Mouse (Mus musculus) forebrain, embryonic 14.5 days (tissue): Measurements from ENCODE around the gene Hnrnpul2. TPM values are rescaled to one million over a fixed set of nuclear protein-coding genes. Genes with fewer than 3 reads are reported as not detected.
A peak's percentile ranks its signal among the peaks of the same experiment; 100 is the strongest.
"Not testable (repeated sequence)": the region's sequence is repeated elsewhere in the genome, so short reads cannot be mapped to it uniquely, and the experiment has no call there.

Source experiments
- ATAC-seq: fragments of 200-750 bp; cut with Nextera tagmentation; 2 replicates; pipeline ENCODE4 v1.8.0; 2017; ENCODE audit warnings: mild to moderate bottlenecking, moderate library complexity
- DNase-seq: peaks from one replicate; pipeline ENCODE4 v3.0.0-alpha.2; 2015; ENCODE audit warnings: low spot score
- H3K27ac ChIP-seq: fragments of 300-500 bp; sonication (generic); 2 replicates; pipeline ENCODE4 v1.5.1; 2014; ENCODE audit warnings: low read depth, mild to moderate bottlenecking, control low read depth, low read length, moderate library complexity
- H3K27me3 ChIP-seq: fragments of 300-500 bp; sonication (generic); replicated peaks from 2 replicates; pipeline ENCODE4 v1.6.1; 2014; ENCODE audit warnings: low read length, control low read depth, mixed read lengths; ENCODE audit not compliant: control insufficient read depth, insufficient read depth
- H3K36me3 ChIP-seq: fragments of 300-500 bp; sonication (generic); 2 replicates; pipeline ENCODE4 v1.6.1; 2014; ENCODE audit warnings: low read length, control low read depth; ENCODE audit not compliant: control insufficient read depth, insufficient read depth
- H3K4me1 ChIP-seq: fragments of 300-500 bp; sonication (generic); 2 replicates; pipeline ENCODE4 v1.6.1; 2014; ENCODE audit warnings: antibody characterized with exemption, low read length, control low read depth; ENCODE audit not compliant: control insufficient read depth, insufficient read depth
- H3K4me2 ChIP-seq: fragments of 300-500 bp; sonication (generic); 2 replicates; pipeline ENCODE4 v1.6.1; 2014; ENCODE audit warnings: mild to moderate bottlenecking, control low read depth, low read length
- H3K4me3 ChIP-seq: fragments of 300-500 bp; sonication (generic); 2 replicates; pipeline ENCODE4 v1.5.1; 2014; ENCODE audit warnings: low read depth, low read length, control low read depth
- H3K9ac ChIP-seq: fragments of 300-500 bp; sonication (generic); 2 replicates; pipeline ENCODE4 v1.6.1; 2014; ENCODE audit warnings: mild to moderate bottlenecking, low read length, control low read depth, moderate library complexity
- H3K9me3 ChIP-seq: fragments of 300-500 bp; sonication (generic); replicated peaks from 2 replicates; pipeline ENCODE4 v1.6.1; 2016; ENCODE audit warnings: low read length, control low read depth, mixed read lengths; ENCODE audit not compliant: control insufficient read depth
- WGBS: fragments of 180-500 bp; shearing (Covaris S2); extraction: QIAGEN DNeasy Blood & Tissue Kit; methylation state at CpG from one replicate; pipeline ENCODE4 v1.1.7; 2014; 5-methylcytosine and 5-hydroxymethylcytosine counted together
- polyA plus RNA-seq: library from polyadenylated mRNA; unstranded; fragments of >200 nt; fragmentation: Nextera tagmentation; extraction: Ambion mirVana; gene quantifications from 2 replicates; pipeline ENCODE4 v1.2.1, GENCODE M21; 2014

The Hnrnpul2 gene
- polyA plus RNA-seq, 1 experiment from 2014 or later, result 7.2 TPM

GRCm38 (mm10) chr19:8830664-8831063, 10.9 kb downstream of the Hnrnpul2 start:
- H3K9ac ChIP-seq, result no peak overlapping the region
- no peak overlapping the region for H3K4me3 ChIP-seq
- no peaks in the 10 kb centered on the region for H3K9me3 ChIP-seq
- no peak overlapping the region for H3K4me2 ChIP-seq
- no peaks in the 10 kb centered on the region for H3K27me3 ChIP-seq
- peaks cover 97% of the 10 kb centered on the region for H3K36me3 ChIP-seq
- DNase-seq (peak; percentile 44), ATAC-seq (0 out of 2 replicates have a peak, but pooled peaks have one; percentile 20)
- H3K4me1 ChIP-seq, result no peaks in the 10 kb centered on the region
- 88% methylated on average over 8 of the region's 8 CpGs for WGBS
- no peak overlapping the region for H3K27ac ChIP-seq

GRCm38 (mm10) chr19:8831262-8831661, 11.5 kb downstream of the Hnrnpul2 start:
- H3K4me2 ChIP-seq, result no peak overlapping the region
- H3K9me3 ChIP-seq, result no peaks in the 10 kb centered on the region
- 84% methylated on average over 11 of the region's 11 CpGs for WGBS
- no peak for ATAC-seq
- no peak overlapping the region for H3K4me3 ChIP-seq
- H3K27ac ChIP-seq, result no peak overlapping the region
- DNase-seq, result no peak
- H3K9ac ChIP-seq, result no peak overlapping the region
- peaks cover 94% of the 10 kb centered on the region for H3K36me3 ChIP-seq
- no peaks in the 10 kb centered on the region for H3K4me1 ChIP-seq
- no peaks in the 10 kb centered on the region for H3K27me3 ChIP-seq

- no peak for DNase-seq
- WGBS, result 89% methylated on average over 4 of the region's 4 CpGs
- H3K9ac ChIP-seq, result no peak overlapping the region
- H3K4me1 ChIP-seq, result peaks cover 4% of the 10 kb centered on the region; the same call in 1 of the 2 replicates
- no peak overlapping the region for H3K4me3 ChIP-seq
- H3K4me2 ChIP-seq, result no peak overlapping the region
- H3K9me3 ChIP-seq, result no peaks in the 10 kb centered on the region
- H3K36me3 ChIP-seq, result peaks cover 79% of the 10 kb centered on the region
- ATAC-seq, result no peak
- H3K27ac ChIP-seq, result no peak overlapping the region
- no peaks in the 10 kb centered on the region for H3K27me3 ChIP-seq
These were observed 13.2 kb downstream of the Hnrnpul2 start for GRCm38 (mm10) chr19:8832971-8833370.

GRCm38 (mm10) chr19:8836327-8836726, 16.5 kb downstream of the Hnrnpul2 start:
- ATAC-seq, H3K27me3 ChIP-seq, H3K4me2 ChIP-seq, H3K9me3 ChIP-seq, H3K4me3 ChIP-seq, DNase-seq, H3K9ac ChIP-seq: not testable (repeated sequence)
- WGBS, result 98% methylated on average over 10 of the region's 10 CpGs
- Histone ChIP-seq H3K36me3 (peaks cover 49% of the 10 kb centered on the region), H3K4me1 (peaks cover 15% of the 10 kb centered on the region), H3K27ac (0 out of 2 replicates have a peak overlapping the region, but pooled peaks have one; percentile 5)

GRCm38 (mm10) chr19:8837251-8837791, 17.5 kb downstream of the Hnrnpul2 start, which contains the start of gene Bscl2:
TSS of gene Bscl2 (plus strand) at chr19:8837467.
- Histone ChIP-seq H3K9ac (peak within 1 kb of the TSS; percentile 89), H3K4me1 (peaks cover 15% of the 10 kb centered on the region), H3K4me2 (peak within 1 kb of the TSS; percentile 64), H3K27ac (peak within 1 kb of the TSS; percentile 98), H3K36me3 (peaks cover 44% of the 10 kb centered on the region), H3K9me3 (no peaks in the 10 kb centered on the region), H3K4me3 (peak within 1 kb of the TSS; percentile 61), H3K27me3 (no peaks in the 10 kb centered on the region)
- peak; percentile 71 for ATAC-seq
- under 1% methylated on average over 38 of the region's 38 CpGs for WGBS
- DNase-seq, result peak; percentile 93

- peak overlapping the region; percentile 89 for H3K9ac ChIP-seq
- peaks cover 15% of the 10 kb centered on the region for H3K4me1 ChIP-seq
- peak overlapping the region; percentile 64 for H3K4me2 ChIP-seq
- peaks cover 41% of the 10 kb centered on the region for H3K36me3 ChIP-seq
- DNase-seq (peak; percentile 54), ATAC-seq (no peak)
- no peaks in the 10 kb centered on the region for H3K9me3 ChIP-seq
- WGBS, result 10% methylated on average over 15 of the region's 15 CpGs
- H3K27ac ChIP-seq, result peak overlapping the region; percentile 98
- no peaks in the 10 kb centered on the region for H3K27me3 ChIP-seq
- peak overlapping the region; percentile 61 for H3K4me3 ChIP-seq
These were observed 18.4 kb downstream of the Hnrnpul2 start for GRCm38 (mm10) chr19:8838041-8838730.

GRCm38 (mm10) chr19:8839103-8839907, 19.5 kb downstream of the Hnrnpul2 start, which contains the start of gene Gng3:
TSS of gene Gng3 (minus strand) at chr19:8839194.
- Histone ChIP-seq H3K4me2 (peak within 1 kb of the TSS; percentile 64), H3K27ac (peak within 1 kb of the TSS; percentile 98), H3K4me3 (peak within 1 kb of the TSS; percentile 61), H3K27me3 (no peaks in the 10 kb centered on the region), H3K36me3 (peaks cover 39% of the 10 kb centered on the region), H3K9ac (peak within 1 kb of the TSS; percentile 89), H3K9me3 (no peaks in the 10 kb centered on the region), H3K4me1 (peaks cover 15% of the 10 kb centered on the region)
- 35% methylated on average over 11 of the region's 11 CpGs for WGBS
- DNase-seq (peak; percentile 91), ATAC-seq (peak; percentile 84)

- H3K9ac ChIP-seq, result peak overlapping the region; percentile 89
- no peaks in the 10 kb centered on the region for H3K9me3 ChIP-seq
- peaks cover 15% of the 10 kb centered on the region for H3K4me1 ChIP-seq
- H3K36me3 ChIP-seq, result peaks cover 35% of the 10 kb centered on the region
- H3K4me2 ChIP-seq, result peak overlapping the region; percentile 64
- peak overlapping the region; percentile 98; the same call in 1 of the 2 replicates for H3K27ac ChIP-seq
- WGBS, result 14% methylated on average over 29 of the region's 29 CpGs
- DNase-seq (peak; percentile 74), ATAC-seq (peak; percentile 38)
- H3K27me3 ChIP-seq, result no peaks in the 10 kb centered on the region
- H3K4me3 ChIP-seq, result peak overlapping the region; percentile 61
These were observed 20.3 kb downstream of the Hnrnpul2 start for GRCm38 (mm10) chr19:8839908-8840791.
